Mouse (Mus musculus) liver, postnatal 0 days (tissue): ENCODE data around the gene Ndufa6.

ENCODE experiments used
- CTCF ChIP-seq: sonication (generic); IDR thresholded peaks from 2 replicates; pipeline ENCODE4 v1.5.1; 2016; ENCODE audit warnings: antibody characterized with exemption, low read depth
- EP300 ChIP-seq: IDR thresholded peaks from 2 replicates; pipeline ENCODE4 v1.6.1; 2016; ENCODE audit warnings: antibody characterized with exemption, low read depth, mild to moderate bottlenecking

GRCm38 (mm10) chr15:82339150-82339549 is 15.0 kb downstream of the Ndufa6 start:
- TF ChIP-seq CTCF (no peak), EP300 (no peak)
